Mouse (Mus musculus): Measurements from ENCODE around the gene Kctd10.

DNA sequence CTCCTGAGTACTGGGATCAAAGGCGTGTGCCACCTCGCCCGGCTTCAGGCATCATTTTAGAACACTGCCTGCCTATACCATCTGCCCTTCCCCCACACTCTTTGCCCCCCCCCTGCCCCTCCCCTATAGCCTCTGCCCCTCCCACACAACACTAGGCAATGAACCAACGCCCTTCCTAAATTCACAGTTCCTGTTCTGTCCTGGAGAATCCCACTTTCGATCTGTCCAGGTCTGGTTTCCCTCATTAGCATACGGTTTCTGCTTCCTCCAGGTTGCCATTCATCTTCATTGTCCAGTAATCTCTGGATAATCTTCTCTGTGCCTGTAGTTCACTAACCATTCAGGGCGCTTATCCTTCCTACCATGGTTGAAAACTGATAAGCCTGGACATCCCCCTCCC is 36.7 kb downstream of the Kctd10 start:
- no peak for TF ChIP-seq CTCF (IDR thresholded peaks at IDR 0.05; ENCODE audit: extremely low read depth, insufficient read depth, insufficient read length, insufficient replicate concordance)
- TF ChIP-seq POLR2A (IDR thresholded peaks at IDR 0.05; ENCODE audit: low read depth, low read length): no peak
